In the genomic region with DNA sequence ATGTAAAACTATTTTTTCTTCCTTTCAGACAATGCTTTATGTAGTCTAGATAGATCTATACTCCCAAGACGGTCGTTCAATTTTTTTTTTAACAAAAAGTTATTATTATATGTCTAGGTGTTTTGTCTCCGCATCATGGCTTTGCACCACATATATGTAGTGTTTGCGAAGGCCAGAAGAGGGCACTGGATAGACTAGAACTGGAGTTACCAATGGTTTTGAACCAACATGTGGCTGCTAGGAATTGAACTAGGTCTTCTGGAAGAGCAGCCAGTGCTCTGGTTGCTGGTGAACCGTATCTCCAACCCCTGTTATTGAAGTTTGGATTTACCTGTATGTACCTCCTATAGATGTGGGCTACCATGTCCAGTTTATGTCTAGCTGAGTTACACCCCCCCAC, we compare ENCODE assay signal across 1 mouse cellular context.
TF ChIP-seq lines count a peak whose summit lies in the region.

No protein-coding gene starts in this region.

TF ChIP-seq in CH12.LX, 34 proteins besides CTCF, POLR2A, EP300 and RAD21:
- TF ChIP-seq MAZ (IDR thresholded peaks at IDR 0.05; ENCODE audit: low read depth, low read length) (no peak), MAFK (IDR thresholded peaks at IDR 0.05; ENCODE audit: insufficient replicate concordance, low read length) (no peak)
